Mouse (Mus musculus) lung, embryonic 15.5 days (tissue): ENCODE measurements at regions not wholly inside any gene's neighbourhood (a gene's known extent, or its start where the extent isn't known, plus 50 kb on each side); places are given as distances from the start of the nearest gene placed in this dataset.

Source experiments
- ATAC-seq: fragments of 200-750 bp; cut with Nextera tagmentation; 2 replicates; pipeline ENCODE4 v1.8.0; 2017; ENCODE audit warnings: moderate number of reproducible peaks, borderline replicate concordance; ENCODE audit not compliant: low FRiP score, low TSS enrichment; ENCODE audit errors: extremely low read depth
- H3K27ac ChIP-seq: fragments of 300-500 bp; sonication (generic); 2 replicates; pipeline ENCODE4 v1.5.1; 2015; ENCODE audit warnings: moderate library complexity, mild to moderate bottlenecking, inconsistent platforms
- H3K27me3 ChIP-seq: fragments of 300-500 bp; sonication (generic); 2 replicates; pipeline ENCODE4 v1.6.1; 2015; ENCODE audit warnings: inconsistent platforms
- H3K36me3 ChIP-seq: fragments of 300-500 bp; sonication (generic); 2 replicates; pipeline ENCODE4 v1.6.1; 2015; ENCODE audit warnings: inconsistent platforms
- H3K4me1 ChIP-seq: fragments of 300-500 bp; sonication (generic); 2 replicates; pipeline ENCODE4 v1.6.1; 2015; ENCODE audit warnings: inconsistent platforms
- H3K4me2 ChIP-seq: fragments of 300-500 bp; sonication (generic); 2 replicates; pipeline ENCODE4 v1.6.1; 2015; ENCODE audit warnings: inconsistent platforms, mild to moderate bottlenecking, moderate library complexity
- H3K4me3 ChIP-seq: fragments of 300-500 bp; sonication (generic); 2 replicates; pipeline ENCODE4 v1.5.1; 2015; ENCODE audit warnings: mild to moderate bottlenecking, inconsistent platforms
- H3K9ac ChIP-seq: fragments of 300-500 bp; sonication (generic); 2 replicates; pipeline ENCODE4 v1.6.1; 2015; ENCODE audit warnings: inconsistent platforms
- H3K9me3 ChIP-seq: fragments of 300-500 bp; sonication (generic); 2 replicates; pipeline ENCODE4 v1.6.1; 2016; ENCODE audit warnings: inconsistent platforms
- WGBS: fragments of 180-500 bp; shearing (Covaris S2); methylation state at CpG from one replicate; pipeline ENCODE4 v1.1.7; 2015; 5-methylcytosine and 5-hydroxymethylcytosine counted together

DNA sequence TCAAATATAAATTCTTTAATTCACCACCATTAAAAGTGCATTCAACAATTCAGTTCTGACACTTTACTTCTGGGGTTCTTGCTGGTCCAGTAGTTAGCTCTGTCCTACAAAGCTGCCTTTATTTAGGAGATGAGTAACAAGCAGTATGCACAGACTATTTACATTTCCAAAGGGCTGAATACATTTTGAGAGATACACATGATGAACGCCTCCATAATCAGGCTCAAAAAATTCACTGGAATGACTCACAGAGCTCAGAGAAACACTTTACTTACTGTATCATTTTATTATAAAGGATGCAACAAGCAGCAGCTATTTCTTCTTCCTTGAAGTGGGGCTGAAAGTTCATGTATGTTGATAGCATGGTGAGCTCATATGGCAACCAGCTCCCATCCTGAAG, 336.6 kb upstream of the Frg1 start:
- no peak overlapping the region for H3K4me2 ChIP-seq
- no peaks in the 10 kb centered on the region for H3K4me1 ChIP-seq
- no peaks in the 10 kb centered on the region for H3K36me3 ChIP-seq
- H3K9ac ChIP-seq, result no peak overlapping the region
- H3K27ac ChIP-seq, result no peak overlapping the region
- H3K4me3 ChIP-seq, result no peak overlapping the region
- no peak for ATAC-seq
- H3K27me3 ChIP-seq, result no peaks in the 10 kb centered on the region
- WGBS, result 82% methylated on average over 1 of the region's 1 CpGs
- H3K9me3 ChIP-seq, result no peaks in the 10 kb centered on the region

DNA sequence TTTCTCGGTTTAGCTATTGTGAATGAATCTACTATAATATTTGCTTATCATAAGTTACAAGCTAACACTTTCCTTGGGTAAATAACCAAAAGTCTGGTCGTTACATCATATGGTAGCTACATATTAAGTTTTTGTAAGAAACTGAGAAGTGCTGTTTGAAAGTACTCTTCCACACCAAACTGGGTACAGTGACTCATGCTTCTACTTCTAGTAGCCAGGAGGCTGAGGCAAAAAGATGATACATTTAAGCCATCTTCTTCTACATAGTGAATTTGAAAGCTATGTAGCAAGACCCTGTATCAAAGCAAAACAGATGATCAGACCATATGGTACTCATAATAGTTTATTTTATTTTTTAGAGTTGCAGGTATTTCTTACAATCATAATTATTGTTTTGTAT, 335.8 kb upstream of the Frg1 start:
- Histone ChIP-seq H3K4me2 (no peak overlapping the region), H3K4me3 (no peak overlapping the region), H3K4me1 (no peaks in the 10 kb centered on the region), H3K9ac (no peak overlapping the region), H3K9me3 (no peaks in the 10 kb centered on the region), H3K27ac (no peak overlapping the region), H3K36me3 (no peaks in the 10 kb centered on the region), H3K27me3 (no peaks in the 10 kb centered on the region)
- ATAC-seq, result no peak
- WGBS, result 63% methylated on average over 2 of the region's 2 CpGs

GRCm38 (mm10) chr8:41747024-41747423, 330.1 kb upstream of the Frg1 start:
- H3K9ac ChIP-seq, result no peak overlapping the region
- no peaks in the 10 kb centered on the region for H3K4me1 ChIP-seq
- H3K4me3 ChIP-seq, result no peak overlapping the region
- no peaks in the 10 kb centered on the region for H3K27me3 ChIP-seq
- H3K36me3 ChIP-seq, result no peaks in the 10 kb centered on the region
- no peak for ATAC-seq
- H3K9me3 ChIP-seq, result no peaks in the 10 kb centered on the region
- 90% methylated on average over 6 of the region's 6 CpGs for WGBS
- no peak overlapping the region for H3K4me2 ChIP-seq
- H3K27ac ChIP-seq, result no peak overlapping the region

- Histone ChIP-seq H3K4me3 (no peak overlapping the region), H3K4me1 (no peaks in the 10 kb centered on the region), H3K27ac (no peak overlapping the region), H3K9ac (no peak overlapping the region), H3K4me2 (no peak overlapping the region), H3K36me3 (no peaks in the 10 kb centered on the region), H3K27me3 (no peaks in the 10 kb centered on the region), H3K9me3 (no peaks in the 10 kb centered on the region)
- WGBS, result 73% methylated on average over 11 of the region's 11 CpGs
- no peak for ATAC-seq
Measured at GRCm38 (mm10) chr8:41742796-41743670, 326.2 kb upstream of the Frg1 start.

- Histone ChIP-seq H3K27ac (no peak overlapping the region), H3K9ac (no peak overlapping the region), H3K4me3 (no peak overlapping the region), H3K4me2 (no peak overlapping the region), H3K36me3 (no peaks in the 10 kb centered on the region), H3K27me3 (no peaks in the 10 kb centered on the region), H3K4me1 (no peaks in the 10 kb centered on the region), H3K9me3 (no peaks in the 10 kb centered on the region)
- ATAC-seq, result no peak
- WGBS, result 77% methylated on average over 3 of the region's 3 CpGs
Measured at GRCm38 (mm10) chr8:41717002-41717401, 300.1 kb upstream of the Frg1 start.

DNA sequence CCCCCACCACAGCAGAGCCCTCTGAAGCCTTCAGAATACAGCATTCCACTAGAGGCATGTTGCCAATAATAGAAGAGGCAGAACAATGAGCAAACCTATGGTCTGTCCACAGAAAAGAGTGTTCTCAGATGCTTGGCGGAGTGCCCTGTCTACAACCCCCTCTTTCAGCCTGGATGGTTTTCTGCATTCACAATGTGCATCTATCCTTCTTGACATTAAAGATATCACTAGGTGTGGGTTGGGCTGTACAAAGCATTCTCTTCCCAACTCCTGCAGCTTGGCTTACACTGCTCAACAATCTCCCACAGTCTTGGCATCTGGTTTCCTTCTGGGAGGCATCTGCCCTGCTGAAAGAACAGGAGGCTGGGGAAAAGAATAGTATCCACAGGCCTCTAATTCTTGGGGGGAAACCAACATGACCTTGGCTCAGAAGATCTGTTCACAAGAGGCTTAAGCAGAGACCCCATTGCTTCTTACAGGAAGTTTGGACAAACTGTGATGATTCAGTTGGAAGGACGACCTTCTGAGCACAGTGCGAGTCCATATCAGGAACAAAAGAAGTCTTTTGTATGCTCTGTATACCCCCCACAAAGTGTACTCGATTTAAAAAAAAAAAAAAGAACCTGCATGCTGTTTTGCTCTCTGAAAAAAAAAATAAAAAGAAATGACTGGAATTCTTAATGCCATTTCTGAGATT, 296.9 kb upstream of the Frg1 start:
- H3K36me3 ChIP-seq, result no peaks in the 10 kb centered on the region
- no peaks in the 10 kb centered on the region for H3K9me3 ChIP-seq
- ATAC-seq, result no peak
- H3K4me3 ChIP-seq, result no peak overlapping the region
- no peak overlapping the region for H3K27ac ChIP-seq
- 55% methylated on average over 4 of the region's 4 CpGs for WGBS
- no peak overlapping the region for H3K9ac ChIP-seq
- no peaks in the 10 kb centered on the region for H3K4me1 ChIP-seq
- no peaks in the 10 kb centered on the region for H3K27me3 ChIP-seq
- H3K4me2 ChIP-seq, result no peak overlapping the region

- no peak for ATAC-seq
Measured at GRCm38 (mm10) chr8:41703927-41704924, 287.4 kb upstream of the Frg1 start.

More at GRCm38 (mm10) chr8:41703927-41704924, 287.4 kb upstream of the Frg1 start:
- Histone ChIP-seq H3K9ac (no peak overlapping the region), H3K9me3 (no peaks in the 10 kb centered on the region), H3K4me2 (no peak overlapping the region), H3K27ac (no peak overlapping the region), H3K4me3 (no peak overlapping the region), H3K4me1 (no peaks in the 10 kb centered on the region), H3K36me3 (no peaks in the 10 kb centered on the region), H3K27me3 (no peaks in the 10 kb centered on the region)
- WGBS, result 40% methylated on average over 9 of the region's 9 CpGs
